Mouse (Mus musculus) ES-E14 (cell line): ENCODE measurements around the gene Cd5. TPM values are rescaled to one million over a fixed set of nuclear protein-coding genes. Genes with fewer than 3 reads are reported as not detected.

ENCODE experiments used
- DNase-seq: peaks from one replicate; pipeline ENCODE4 v3.0.0-alpha.2; 2013; ENCODE audit warnings: low read depth, low spot score
- H3K27ac ChIP-seq: 2 replicates; pipeline ENCODE4 v1.5.1; 2012; ENCODE audit warnings: low read depth, mild to moderate bottlenecking, low read length, moderate library complexity, mixed read lengths; ENCODE audit not compliant: poor library complexity, insufficient read depth, severe bottlenecking
- H3K36me3 ChIP-seq: 2 replicates; pipeline ENCODE4 v1.6.1; 2012; ENCODE audit warnings: mild to moderate bottlenecking, low read length, moderate library complexity, mixed read lengths; ENCODE audit not compliant: control insufficient read depth, poor library complexity, insufficient read depth, severe bottlenecking
- H3K4me1 ChIP-seq, 2 experiments: fragments of 150-350 bp in 1 of 2; sonication (generic) in 1 of 2; 2 replicates each; pipeline ENCODE4 v1.6.1; 2012; ENCODE audit warnings: low read length in 2 of 2, mild to moderate bottlenecking in 1 of 2, mixed read lengths in 1 of 2; ENCODE audit not compliant: control insufficient read depth in 2 of 2, insufficient read depth in 2 of 2, poor library complexity in 1 of 2
- H3K4me3 ChIP-seq, 2 experiments: fragments of 150-350 bp in 1 of 2; sonication (generic) in 1 of 2; 2 replicates each; pipeline ENCODE4 v1.5.1; 2012; ENCODE audit warnings: low read length in 2 of 2, low read depth in 1 of 2, mild to moderate bottlenecking in 1 of 2, mixed read lengths in 1 of 2; ENCODE audit not compliant: insufficient read depth in 1 of 2, poor library complexity in 1 of 2, severe bottlenecking in 1 of 2
- H3K9ac ChIP-seq: 2 replicates; pipeline ENCODE4 v1.6.1; 2012; ENCODE audit warnings: low read depth, mild to moderate bottlenecking, low read length, mixed read lengths; ENCODE audit not compliant: poor library complexity, insufficient read depth, severe bottlenecking
- H3K9me3 ChIP-seq: fragments of 150-350 bp; sonication (generic); 2 replicates; pipeline ENCODE4 v1.6.1; 2012; ENCODE audit warnings: low read depth, mild to moderate bottlenecking, low read length; ENCODE audit not compliant: control insufficient read depth, insufficient read depth
- CHD2 ChIP-seq: IDR thresholded peaks from 2 replicates; pipeline ENCODE4 v1.6.1; 2014; ENCODE audit warnings: mild to moderate bottlenecking, low read depth, low read length, inconsistent platforms
- HCFC1 ChIP-seq: IDR thresholded peaks from 2 replicates; pipeline ENCODE4 v1.6.1; 2012; ENCODE audit warnings: low read length, inconsistent platforms, borderline replicate concordance; ENCODE audit not compliant: insufficient read depth
- MAFK ChIP-seq: IDR thresholded peaks from 2 replicates; pipeline ENCODE4 v1.6.1; 2014; ENCODE audit warnings: mild to moderate bottlenecking, low read depth, low read length, inconsistent platforms; ENCODE audit not compliant: insufficient read depth
- ZC3H11A ChIP-seq: IDR thresholded peaks from 2 replicates; pipeline ENCODE4 v1.6.1; 2012; ENCODE audit warnings: low read depth, mild to moderate bottlenecking, inconsistent platforms, low read length, borderline replicate concordance
- ZNF384 ChIP-seq: IDR thresholded peaks from 2 replicates; pipeline ENCODE4 v1.6.1; 2012; ENCODE audit warnings: low read depth, low read length, inconsistent platforms
- in situ Hi-C, 2 experiments: fragments of 600-800 bp; cut with MboI; formaldehyde crosslinking; loops; one replicate each; pipeline ENCODE4 v1.15.1; 2025; ENCODE audit warnings: low sequenced_read_pairs in 2 of 2, inconsistent platforms in 1 of 2; ENCODE audit not compliant: unreplicated experiment in 2 of 2
- total RNA-seq: library from RNA; depleted of rRNA; stranded (reverse); fragments of 300-350 nt; gene quantifications from 2 replicates; pipeline ENCODE4 v1.2.3, GENCODE M21; 2012

Gene Cd5
- total RNA-seq, 1 experiment, result not detected

GRCm38 (mm10) chr19:10707087-10707875 is 31.5 kb downstream of the Cd5 start:
- H3K36me3 ChIP-seq, result peaks cover 12% of the 10 kb centered on the region; the same call in 1 of the 2 replicates
- no peak for DNase-seq
- H3K4me3 ChIP-seq, result no peak overlapping the region
- no peak overlapping the region for H3K27ac ChIP-seq
- in situ Hi-C loops, result loop anchor here in 1 of 2 experiments (25.0 kb wide), 1 partner anchor 255 kb away; the partner anchor contains the start of gene Ms4a10
- no peak overlapping the region for H3K9ac ChIP-seq
- H3K4me1 ChIP-seq, result peaks cover 0 to 4% of the 10 kb centered on the region in 2 experiments; a peak in 1 of 4 replicates
- no peaks in the 10 kb centered on the region for H3K9me3 ChIP-seq
- no peak for TF ChIP-seq ZNF384
- TF ChIP-seq MAFK, result no peak
- no peak for TF ChIP-seq HCFC1
- TF ChIP-seq ZC3H11A, result no peak
- no peak for TF ChIP-seq CHD2

- no peak overlapping the region for H3K4me3 ChIP-seq
Measured at GRCm38 (mm10) chr19:10703470-10703869, 35.3 kb downstream of the Cd5 start.

GRCm38 (mm10) chr19:10702125-10702524 is 36.7 kb downstream of the Cd5 start:
- H3K27ac ChIP-seq, result no peak overlapping the region
- in situ Hi-C loops, result loop anchor here in 1 of 2 experiments (25.0 kb wide), 1 partner anchor 260 kb away; the partner anchor contains the start of gene Ms4a10
- no peaks in the 10 kb centered on the region for H3K36me3 ChIP-seq
- no peak overlapping the region for H3K9ac ChIP-seq
- TF ChIP-seq MAFK, result no peak
- DNase-seq, result no peak
- peaks cover 0 to 11% of the 10 kb centered on the region in 2 experiments; a peak in 2 of 4 replicates for H3K4me1 ChIP-seq
- no peak overlapping the region for H3K4me3 ChIP-seq
- no peaks in the 10 kb centered on the region for H3K9me3 ChIP-seq

More at GRCm38 (mm10) chr19:10703470-10703869, 35.3 kb downstream of the Cd5 start:
- no peak for TF ChIP-seq CHD2
- Histone ChIP-seq H3K27ac (no peak overlapping the region), H3K9ac (no peak overlapping the region), H3K4me1 (peaks cover 0 to 3% of the 10 kb centered on the region in 2 experiments; a peak in 1 of 4 replicates), H3K36me3 (no peaks in the 10 kb centered on the region), H3K9me3 (no peaks in the 10 kb centered on the region)
- in situ Hi-C loops, result loop anchor here in 1 of 2 experiments (25.0 kb wide), 1 partner anchor 259 kb away; the partner anchor contains the start of gene Ms4a10
- no peak for DNase-seq

DNA sequence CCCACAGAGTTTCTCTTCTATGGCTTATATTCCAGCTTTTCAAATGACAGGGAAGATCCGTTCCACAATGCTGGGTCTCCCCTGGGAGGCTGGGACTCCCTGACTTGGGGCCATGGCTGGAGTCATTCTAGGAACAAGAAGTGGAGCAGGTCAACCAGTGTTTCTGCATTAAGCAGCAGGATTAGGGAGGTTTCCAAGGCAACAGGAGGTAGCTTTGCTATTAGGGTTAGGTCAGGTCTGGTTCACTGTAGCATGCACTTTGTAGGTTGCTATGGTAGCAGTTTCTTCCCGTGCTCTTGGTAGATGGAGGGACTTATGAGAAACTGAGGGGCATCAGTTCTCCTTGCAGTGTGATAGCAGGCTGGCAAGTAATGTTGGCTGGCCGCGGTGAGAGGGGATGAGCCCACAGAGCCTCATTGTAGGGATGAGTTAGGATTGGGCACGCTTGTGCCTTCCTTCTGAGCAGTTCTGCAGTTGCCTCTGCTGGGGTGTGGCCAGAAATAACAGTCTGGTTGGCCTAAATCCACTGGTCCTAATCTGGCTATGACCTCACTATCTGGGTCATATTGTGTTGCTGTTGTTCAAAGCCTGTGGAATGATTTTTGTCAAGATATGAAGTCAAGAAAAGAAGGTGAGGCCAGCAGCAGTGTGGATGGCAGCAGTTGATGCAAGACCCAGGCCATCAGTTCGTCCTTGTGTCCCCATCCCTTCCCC is 37.6 kb downstream of the Cd5 start:
- H3K4me3 ChIP-seq, result no peak overlapping the region
- no peak for TF ChIP-seq HCFC1
- TF ChIP-seq MAFK, result no peak
- no peak for TF ChIP-seq ZC3H11A
- no peak for TF ChIP-seq ZNF384
- no peak for TF ChIP-seq CHD2
- no peak overlapping the region for H3K27ac ChIP-seq
- no peak overlapping the region for H3K9ac ChIP-seq
- H3K4me1 ChIP-seq, result peaks cover 0 to 11% of the 10 kb centered on the region in 2 experiments; a peak in 2 of 4 replicates
- in situ Hi-C loops, result loop anchor here in 1 of 2 experiments (25.0 kb wide), 1 partner anchor 261 kb away; the partner anchor contains the start of gene Ms4a10
- no peaks in the 10 kb centered on the region for H3K36me3 ChIP-seq
- H3K9me3 ChIP-seq, result no peaks in the 10 kb centered on the region
- no peak for DNase-seq
